Mouse (Mus musculus): ENCODE data around the gene Epsti1. TPM values are rescaled to one million over a fixed set of nuclear protein-coding genes. Genes with fewer than 3 reads are reported as not detected.
"Not testable (repeated sequence)": the region's sequence is repeated elsewhere in the genome, so short reads cannot be mapped to it uniquely, and the experiment has no call there.

Gene Epsti1
- 0.12 and 0.14 TPM in 2 replicates for polyA plus RNA-seq (2016; fragmentation: Nextera tagmentation; extraction: Ambion mirVana)

DNA sequence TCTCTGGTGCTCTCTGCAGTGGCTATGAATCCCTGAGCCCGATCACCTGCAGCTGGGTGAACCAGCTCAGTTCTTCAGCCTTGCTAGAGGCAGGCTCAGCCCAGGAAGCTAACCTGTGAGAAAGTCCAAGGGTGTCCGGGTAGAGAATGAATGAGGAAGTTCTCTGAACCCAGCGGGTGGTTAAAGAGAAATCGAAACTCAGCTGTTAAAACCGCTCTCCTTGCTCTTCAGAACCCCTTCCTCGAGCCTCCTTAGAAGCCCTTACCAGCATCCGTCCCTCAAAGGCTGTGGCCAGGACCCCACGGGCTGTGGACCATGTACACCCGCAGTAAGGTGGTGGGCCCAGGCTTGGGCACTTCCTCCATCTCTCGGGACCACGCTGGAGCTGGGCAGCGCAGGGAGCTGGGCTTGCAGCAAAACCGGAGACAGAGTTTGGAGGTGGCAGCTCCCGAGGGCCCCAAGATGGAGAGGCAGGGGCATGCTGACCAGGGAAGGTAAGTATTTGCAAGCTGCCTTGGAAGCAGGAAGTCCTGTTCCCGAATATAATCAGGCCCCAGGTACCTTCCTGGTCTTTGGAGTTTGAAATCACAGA lies at the start of gene Epsti1:
Epsti1 (plus strand) TSS at position 69 of the 592 bp plus-strand sequence.
- Histone ChIP-seq H3K4me1 (no peaks in the 10 kb centered on the region; the same call in 1 of the 2 replicates), H3K36me3 (no peaks in the 10 kb centered on the region), H3K4me3 (no peak within 1 kb of the TSS; the same call in 1 of the 2 replicates), H3K27me3 (ENCODE audit: insufficient read depth, poor library complexity, severe bottlenecking) (no peaks in the 10 kb centered on the region), H3K27ac (no peak within 1 kb of the TSS), H3K9me3 (no peaks in the 10 kb centered on the region)
- no peak for DNase-seq (ENCODE audit: low spot score)
- 60% methylated on average over 15 of the region's 15 CpGs for WGBS

GRCm38 (mm10) chr14:77859894-77860293 lies 44.1 kb upstream of the Epsti1 start:
- WGBS: 93% methylated on average over 1 of the region's 1 CpGs
- Histone ChIP-seq H3K4me1 (peaks cover 12% of the 10 kb centered on the region; the same call in 1 of the 2 replicates), H3K27ac (no peak overlapping the region), H3K27me3 (ENCODE audit: insufficient read depth, poor library complexity, severe bottlenecking) (no peaks in the 10 kb centered on the region), H3K9me3 (no peaks in the 10 kb centered on the region), H3K36me3 (peaks cover 6% of the 10 kb centered on the region; the same call in 1 of the 2 replicates), H3K4me3 (no peak overlapping the region)
- DNase-seq (ENCODE audit: low spot score): no peak

DNA sequence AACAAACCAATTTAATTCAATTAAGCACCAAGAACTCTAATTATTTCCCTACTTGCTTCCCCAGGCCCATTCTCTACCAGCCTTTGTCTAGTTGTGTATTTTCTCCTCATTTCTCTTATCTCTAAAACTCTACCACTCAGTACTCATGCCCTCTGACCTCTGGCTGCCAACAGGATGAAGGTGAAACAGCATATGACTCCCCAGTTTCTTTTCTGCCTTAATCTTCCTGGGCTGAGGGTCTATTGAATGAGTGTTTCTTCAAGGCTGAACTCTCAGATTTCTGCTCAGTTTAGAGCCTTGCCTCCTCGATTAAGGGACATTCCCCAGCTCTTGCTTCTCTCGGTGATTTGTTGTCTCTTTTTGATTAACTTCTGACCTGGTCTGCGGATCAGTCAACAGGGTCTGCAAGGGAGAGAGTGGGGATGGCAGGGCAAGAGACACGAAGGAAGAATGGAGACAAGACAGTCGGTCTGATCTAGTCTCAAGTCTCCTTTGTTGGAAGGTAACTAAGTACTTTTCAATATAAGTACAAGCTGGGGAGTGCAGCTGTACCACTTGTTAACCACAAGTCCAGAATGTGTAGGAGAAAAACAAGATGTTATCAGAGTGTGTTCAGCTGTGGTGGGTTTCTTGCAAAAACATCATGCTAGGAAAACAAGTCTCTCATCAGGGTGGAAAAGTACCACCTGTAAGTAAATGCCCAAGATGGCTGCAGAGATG lies 43.0 kb upstream of the Epsti1 start:
- Histone ChIP-seq H3K4me3 (no peak overlapping the region), H3K4me1 (peaks cover 19% of the 10 kb centered on the region), H3K27me3 (ENCODE audit: insufficient read depth, poor library complexity, severe bottlenecking) (no peaks in the 10 kb centered on the region), H3K36me3 (no peaks in the 10 kb centered on the region), H3K27ac (no peak overlapping the region), H3K9me3 (no peaks in the 10 kb centered on the region)
- DNase-seq (ENCODE audit: low spot score): no peak
- 52% methylated on average over 5 of the region's 5 CpGs for WGBS

DNA sequence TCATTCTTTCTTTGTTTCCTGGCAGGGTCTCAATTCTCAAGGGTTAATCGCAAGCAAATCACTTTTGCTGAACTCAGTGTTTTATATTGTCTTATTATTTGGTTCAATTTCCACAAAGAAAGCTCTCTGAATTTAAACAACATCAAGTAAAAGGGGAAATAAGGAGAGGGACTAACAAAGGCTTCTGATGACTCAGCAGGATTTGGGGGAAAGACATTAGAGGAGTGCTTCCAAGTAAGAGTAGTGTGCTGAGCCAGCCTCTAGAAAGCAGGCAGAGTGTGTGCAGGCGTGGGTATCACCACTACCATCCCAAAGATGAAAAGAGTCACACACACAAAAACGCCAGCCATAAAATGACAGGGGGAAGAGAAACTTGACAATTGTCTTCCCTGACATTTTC lies 40.0 kb upstream of the Epsti1 start:
- H3K27me3 ChIP-seq (ENCODE audit: insufficient read depth, poor library complexity, severe bottlenecking): no peaks in the 10 kb centered on the region
- no peak overlapping the region for H3K4me3 ChIP-seq
- H3K36me3 ChIP-seq: 0 out of 2 replicates have a peak, but pooled peaks cover 5% of the 10 kb centered on the region
- no peak overlapping the region for H3K27ac ChIP-seq
- DNase-seq (ENCODE audit: low spot score): no peak
- H3K9me3 ChIP-seq: no peaks in the 10 kb centered on the region
- WGBS: 73% methylated on average over 3 of the region's 3 CpGs
- peaks cover 19% of the 10 kb centered on the region for H3K4me1 ChIP-seq

- DNase-seq (ENCODE audit: low spot score): no peak
- Histone ChIP-seq H3K4me1 (peaks cover 19% of the 10 kb centered on the region), H3K27me3 (ENCODE audit: insufficient read depth, poor library complexity, severe bottlenecking) (no peaks in the 10 kb centered on the region), H3K4me3 (no peak overlapping the region), H3K9me3 (no peaks in the 10 kb centered on the region), H3K36me3 (0 out of 2 replicates have a peak, but pooled peaks cover 5% of the 10 kb centered on the region), H3K27ac (no peak overlapping the region)
- 91% methylated on average over 6 of the region's 6 CpGs for WGBS
Observed at GRCm38 (mm10) chr14:77864510-77864909, 39.5 kb upstream of the Epsti1 start.

DNA sequence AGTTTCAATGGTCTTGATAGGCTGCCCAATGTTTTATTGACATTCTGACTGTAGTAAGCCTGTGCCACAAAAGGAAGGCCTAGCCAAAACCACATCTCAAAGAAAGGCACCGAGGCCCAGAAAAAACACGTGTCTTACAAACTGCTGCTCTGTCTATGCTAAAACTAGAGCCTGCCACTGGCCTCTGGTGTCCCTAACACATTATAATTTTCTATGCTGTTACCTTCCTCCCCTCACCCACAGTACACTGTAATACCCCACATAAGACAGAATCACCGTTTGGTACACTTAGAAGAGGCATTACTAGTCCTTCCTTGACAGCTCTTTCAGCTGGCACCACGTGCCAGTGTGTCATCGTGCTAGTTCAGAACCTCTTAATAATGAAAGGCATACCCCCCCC lies 36.4 kb upstream of the Epsti1 start:
- no peaks in the 10 kb centered on the region for H3K27me3 ChIP-seq (ENCODE audit: insufficient read depth, poor library complexity, severe bottlenecking)
- no peak for DNase-seq (ENCODE audit: low spot score)
- H3K4me3 ChIP-seq: no peak overlapping the region
- H3K27ac ChIP-seq: no peak overlapping the region
- WGBS: 92% methylated on average over 5 of the region's 5 CpGs
- H3K9me3 ChIP-seq: no peaks in the 10 kb centered on the region
- peaks cover 13% of the 10 kb centered on the region; the same call in 1 of the 2 replicates for H3K36me3 ChIP-seq
- peaks cover 13% of the 10 kb centered on the region for H3K4me1 ChIP-seq

- H3K27ac ChIP-seq: no peak overlapping the region
- H3K9me3 ChIP-seq: no peaks in the 10 kb centered on the region
- peaks cover 13% of the 10 kb centered on the region; the same call in 1 of the 2 replicates for H3K36me3 ChIP-seq
- peaks cover 6% of the 10 kb centered on the region; the same call in 1 of the 2 replicates for H3K4me1 ChIP-seq
- DNase-seq (ENCODE audit: low spot score): no peak
- 87% methylated on average over 3 of the region's 3 CpGs for WGBS
- no peaks in the 10 kb centered on the region for H3K27me3 ChIP-seq (ENCODE audit: insufficient read depth, poor library complexity, severe bottlenecking)
- no peak overlapping the region for H3K4me3 ChIP-seq
Observed at GRCm38 (mm10) chr14:77870926-77871325, 33.1 kb upstream of the Epsti1 start.

GRCm38 (mm10) chr14:77871380-77871975 lies 32.6 kb upstream of the Epsti1 start:
- no peak overlapping the region for H3K27ac ChIP-seq
- no peak overlapping the region for H3K4me3 ChIP-seq
- peaks cover 13% of the 10 kb centered on the region; the same call in 1 of the 2 replicates for H3K36me3 ChIP-seq
- H3K4me1 ChIP-seq: peaks cover 6% of the 10 kb centered on the region; the same call in 1 of the 2 replicates
- H3K27me3 ChIP-seq (ENCODE audit: insufficient read depth, poor library complexity, severe bottlenecking): no peaks in the 10 kb centered on the region
- 91% methylated on average over 6 of the region's 6 CpGs for WGBS
- DNase-seq (ENCODE audit: low spot score): no peak
- no peaks in the 10 kb centered on the region for H3K9me3 ChIP-seq

GRCm38 (mm10) chr14:77874304-77875241 lies 29.5 kb upstream of the Epsti1 start, which contains the start of gene Dnajc15:
Gene Dnajc15, minus strand, starts transcription at chr14:77875125.
- Histone ChIP-seq H3K27me3 (ENCODE audit: insufficient read depth, poor library complexity, severe bottlenecking) (no peaks in the 10 kb centered on the region), H3K4me1 (peaks cover 6% of the 10 kb centered on the region; the same call in 1 of the 2 replicates), H3K27ac (peak within 1 kb of the TSS; percentile 92), H3K36me3 (peaks cover 8% of the 10 kb centered on the region; the same call in 1 of the 2 replicates), H3K4me3 (peak within 1 kb of the TSS; percentile 81), H3K9me3 (no peaks in the 10 kb centered on the region)
- DNase-seq (ENCODE audit: low spot score): peak; percentile 93
- WGBS: 2% methylated on average over 44 of the region's 44 CpGs

DNA sequence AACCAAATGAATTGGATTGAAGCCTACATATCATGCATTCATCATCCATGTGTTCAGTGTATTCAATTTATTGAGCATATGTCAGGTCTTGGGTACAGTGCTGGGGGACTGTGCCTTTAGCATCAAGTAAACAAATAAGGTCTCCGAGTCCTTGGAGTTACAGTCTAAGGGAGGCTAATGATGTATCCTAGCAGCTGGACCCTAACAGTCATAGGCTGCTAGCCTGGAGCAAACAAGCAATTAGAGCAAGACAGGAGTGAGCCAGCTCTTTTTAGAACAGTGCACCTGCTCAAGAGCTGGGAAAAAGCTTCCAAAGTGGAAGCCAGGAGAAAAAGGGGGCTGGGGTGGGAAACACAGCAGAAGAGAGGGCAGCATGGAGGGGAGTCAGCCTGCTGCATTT lies 27.8 kb upstream of the Epsti1 start:
- DNase-seq (ENCODE audit: low spot score): no peak
- WGBS: 88% methylated on average over 1 of the region's 1 CpGs
- Histone ChIP-seq H3K9me3 (no peaks in the 10 kb centered on the region), H3K4me1 (peaks cover 6% of the 10 kb centered on the region; the same call in 1 of the 2 replicates), H3K27me3 (ENCODE audit: insufficient read depth, poor library complexity, severe bottlenecking) (no peaks in the 10 kb centered on the region), H3K4me3 (no peak overlapping the region), H3K36me3 (0 out of 2 replicates have a peak, but pooled peaks cover 3% of the 10 kb centered on the region), H3K27ac (no peak overlapping the region)

DNA sequence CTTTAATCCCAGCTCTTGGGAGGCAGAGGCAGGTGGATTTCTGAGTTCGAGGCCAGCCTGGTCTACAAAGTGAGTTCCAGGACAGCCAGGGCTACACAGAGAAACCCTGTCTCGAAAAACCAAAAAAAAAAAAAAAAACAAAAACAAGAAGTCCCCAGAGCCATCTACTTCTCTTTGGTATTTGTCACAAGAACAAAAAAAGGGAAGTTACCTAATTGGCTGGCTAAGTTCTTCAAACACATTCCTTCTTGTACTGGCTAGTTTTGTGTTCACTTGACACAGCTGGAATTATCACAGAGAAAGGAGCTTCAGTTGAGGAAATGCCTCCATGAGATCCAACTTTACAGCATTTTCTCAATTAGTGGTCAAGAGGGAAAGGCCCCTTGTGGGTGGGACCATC lies 26.2 kb upstream of the Epsti1 start:
- H3K27me3 ChIP-seq (ENCODE audit: insufficient read depth, poor library complexity, severe bottlenecking); H3K9me3 ChIP-seq; DNase-seq (ENCODE audit: low spot score); H3K4me1 ChIP-seq; H3K4me3 ChIP-seq; H3K27ac ChIP-seq; H3K36me3 ChIP-seq: not testable (repeated sequence)
- WGBS: 43% methylated on average over 2 of the region's 2 CpGs

DNA sequence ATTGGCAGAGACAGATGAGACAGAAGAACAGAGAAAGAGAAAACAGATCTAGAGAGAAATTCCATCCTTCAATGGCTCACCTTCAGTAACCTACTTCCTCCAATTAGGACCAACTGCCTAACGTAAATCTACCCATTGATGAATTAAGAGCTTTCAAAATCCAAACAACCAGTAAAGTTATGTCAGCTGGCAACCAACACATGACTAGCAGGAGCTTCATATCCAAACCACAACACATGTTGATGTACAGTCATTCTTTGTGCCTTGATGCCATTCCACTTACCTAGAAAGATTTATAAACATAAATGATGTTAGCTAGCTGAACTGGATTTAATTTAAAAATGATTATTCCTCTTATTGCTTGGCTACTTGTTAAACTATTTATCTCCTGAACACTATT lies 22.0 kb upstream of the Epsti1 start:
- H3K27me3 ChIP-seq (ENCODE audit: insufficient read depth, poor library complexity, severe bottlenecking): no peaks in the 10 kb centered on the region
- H3K36me3 ChIP-seq: no peaks in the 10 kb centered on the region
- WGBS: 78% methylated on average over 1 of the region's 1 CpGs

More for the DNA sequence above, 22.0 kb upstream of the Epsti1 start:
- Histone ChIP-seq H3K4me1 (no peaks in the 10 kb centered on the region), H3K4me3 (no peak overlapping the region), H3K9me3 (no peaks in the 10 kb centered on the region), H3K27ac (no peak overlapping the region)
- DNase-seq (ENCODE audit: low spot score): no peak

Data from heart, embryonic 10.5 days (tissue).